Mouse (Mus musculus): Measurements from ENCODE around the gene Tex2. TPM values are rescaled to one million over a fixed set of nuclear protein-coding genes. Genes with fewer than 3 reads are reported as not detected.
A peak's percentile ranks its signal among the peaks of the same experiment; 100 is the strongest.

The Tex2 gene
- polyA plus RNA-seq, 1 experiment from 2014 or later: 12.0 TPM

DNA sequence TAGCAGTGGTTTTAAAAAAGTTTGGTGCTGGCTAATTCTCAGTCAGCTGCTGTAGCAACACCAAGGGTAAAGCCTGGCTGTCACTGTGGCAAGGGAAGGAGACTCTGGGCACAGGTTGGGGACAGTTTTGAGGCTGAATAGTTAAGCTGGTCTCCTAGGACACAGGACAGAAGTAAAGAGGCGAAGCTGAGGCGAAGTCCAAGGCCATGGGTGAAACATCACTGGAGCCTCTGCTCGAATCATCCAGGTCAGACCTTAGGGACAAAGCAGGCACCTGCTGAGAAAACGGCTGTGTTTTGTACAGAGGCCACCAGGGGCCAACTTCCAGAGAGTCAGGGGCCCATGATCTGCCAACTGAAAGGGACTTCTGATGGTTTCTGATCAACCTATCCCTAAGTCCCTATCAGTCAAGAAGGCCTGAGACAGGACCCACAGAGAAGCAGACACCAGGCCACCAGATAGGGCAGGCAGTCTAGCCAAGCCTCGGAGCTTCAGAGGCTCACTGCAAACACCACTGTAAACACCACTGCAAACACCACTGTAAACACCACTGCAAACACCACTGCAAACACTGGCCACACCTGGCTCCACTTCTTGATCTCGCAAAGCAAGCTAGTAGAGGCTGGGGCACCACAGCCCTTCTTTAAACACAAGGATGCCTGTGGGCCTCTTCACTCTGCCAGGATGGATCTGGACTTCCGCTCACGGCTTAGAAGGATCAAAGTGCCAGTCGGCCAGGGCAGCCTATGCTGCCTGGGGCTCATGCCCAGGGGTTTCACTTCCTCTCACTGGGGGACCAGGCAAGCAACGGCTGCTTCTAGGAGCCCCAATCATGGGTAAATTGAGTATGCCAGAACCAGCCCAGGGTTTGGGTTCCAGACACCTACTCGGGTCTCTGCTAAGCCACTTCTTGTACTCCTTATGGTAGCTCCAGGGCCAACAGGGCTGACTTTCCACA is 41.9 kb downstream of the Tex2 start:
- no peaks in the 10 kb centered on the region for H3K9me3 ChIP-seq (ENCODE audit: control insufficient read depth, low read length)
- H3K36me3 ChIP-seq (ENCODE audit: control insufficient read depth, insufficient read depth, low read length): peaks cover 21% of the 10 kb centered on the region
- no peak overlapping the region for H3K9ac ChIP-seq (ENCODE audit: low read depth, low read length)
- H3K4me3 ChIP-seq (ENCODE audit: low read depth, low read length): no peak overlapping the region
- peaks cover 18% of the 10 kb centered on the region for H3K4me1 ChIP-seq (ENCODE audit: control insufficient read depth, insufficient read depth, low read length)
- 73% methylated on average over 11 of the region's 11 CpGs for WGBS
- H3K27me3 ChIP-seq (replicated peaks; ENCODE audit: control insufficient read depth, insufficient read depth, low read length): no peaks in the 10 kb centered on the region
- ATAC-seq (ENCODE audit: low read depth): 0 out of 2 replicates have a peak, but pooled peaks have one; percentile 18
- no peak overlapping the region for H3K4me2 ChIP-seq (ENCODE audit: low read depth, low read length)
- no peak for DNase-seq (ENCODE audit: low spot score)
- H3K27ac ChIP-seq (replicated peaks; ENCODE audit: low read depth, low read length): no peak overlapping the region; the same call in 1 of the 2 replicates

DNA sequence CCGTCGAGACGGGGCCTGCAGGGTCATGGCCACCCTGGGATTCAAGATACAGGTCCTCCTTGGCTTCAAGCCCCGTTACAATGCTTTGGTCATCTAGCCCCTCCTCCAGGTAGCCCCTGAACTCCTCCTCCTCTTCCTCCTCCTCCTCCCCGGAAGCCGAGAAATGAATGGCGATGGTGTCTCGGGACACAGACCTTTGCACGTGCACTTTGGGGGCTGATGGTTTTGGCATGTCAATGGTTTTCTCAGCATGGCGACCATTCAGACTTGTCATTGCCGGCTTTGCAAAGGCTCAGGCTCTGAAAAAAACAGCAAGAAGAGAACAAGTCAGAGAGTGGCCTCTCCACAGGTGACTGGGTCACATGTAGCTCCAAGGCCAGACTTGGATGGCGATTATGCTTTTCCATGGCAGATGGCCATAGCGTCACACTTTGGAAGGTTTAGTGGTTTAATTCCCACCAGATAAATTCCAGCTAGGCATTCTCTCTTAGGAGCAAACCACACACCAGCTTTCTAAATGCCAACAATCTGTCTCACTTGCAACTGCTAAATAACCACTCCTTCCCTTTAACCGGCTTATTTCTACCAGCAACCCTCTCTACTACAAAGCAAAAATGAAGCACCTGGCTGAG is 44.8 kb downstream of the Tex2 start:
- H3K27ac ChIP-seq (replicated peaks; ENCODE audit: low read depth, low read length): no peak overlapping the region
- no peaks in the 10 kb centered on the region for H3K27me3 ChIP-seq (replicated peaks; ENCODE audit: control insufficient read depth, insufficient read depth, low read length)
- peaks cover 26% of the 10 kb centered on the region for H3K36me3 ChIP-seq (ENCODE audit: control insufficient read depth, insufficient read depth, low read length)
- no peak overlapping the region for H3K4me2 ChIP-seq (ENCODE audit: low read depth, low read length)
- DNase-seq (ENCODE audit: low spot score) (no peak), ATAC-seq (ENCODE audit: low read depth) (no peak)
- no peak overlapping the region for H3K9ac ChIP-seq (ENCODE audit: low read depth, low read length)
- peaks cover 18% of the 10 kb centered on the region for H3K4me1 ChIP-seq (ENCODE audit: control insufficient read depth, insufficient read depth, low read length)
- H3K9me3 ChIP-seq (ENCODE audit: control insufficient read depth, low read length): no peaks in the 10 kb centered on the region
- WGBS: 83% methylated on average over 14 of the region's 14 CpGs
- H3K4me3 ChIP-seq (ENCODE audit: low read depth, low read length): no peak overlapping the region

DNA sequence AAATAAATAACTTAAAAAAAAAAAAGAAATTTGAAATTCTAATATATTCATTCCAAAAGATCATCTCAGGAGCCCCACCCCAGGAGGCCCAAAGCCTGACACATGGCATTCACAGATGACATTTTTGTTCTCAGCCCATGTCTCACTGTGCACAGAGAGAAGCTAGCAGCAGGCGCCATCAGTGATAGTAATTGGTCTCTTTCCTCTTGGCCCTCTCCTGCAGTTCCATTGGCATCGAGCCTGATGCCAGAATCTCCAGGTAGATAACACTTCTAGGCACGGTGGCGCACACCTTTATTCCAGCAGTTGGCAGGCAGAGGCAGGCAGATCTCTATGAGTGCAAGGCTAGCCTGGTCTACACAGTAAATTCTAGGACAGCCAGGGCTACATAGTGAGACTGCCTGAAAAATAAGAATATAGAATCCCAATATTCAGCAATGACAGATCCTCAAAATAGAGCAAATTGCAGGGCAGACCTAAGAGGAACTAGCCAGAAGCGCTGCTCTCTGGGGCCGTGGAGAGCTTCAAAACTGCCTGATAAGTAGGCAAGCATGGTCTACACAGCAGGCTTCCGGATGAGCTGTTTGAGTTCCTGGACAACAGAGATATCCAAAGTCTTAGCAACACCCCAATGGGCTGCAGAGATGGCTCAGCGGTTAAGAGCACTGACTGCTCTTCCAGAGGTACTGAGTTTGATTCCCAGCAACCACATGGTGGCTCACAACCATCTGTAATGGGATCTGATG is 47.0 kb downstream of the Tex2 start:
- H3K4me1 ChIP-seq (ENCODE audit: control insufficient read depth, insufficient read depth, low read length): no peaks in the 10 kb centered on the region; the same call in 1 of the 2 replicates
- H3K4me2 ChIP-seq (ENCODE audit: low read depth, low read length): no peak overlapping the region
- no peak overlapping the region for H3K4me3 ChIP-seq (ENCODE audit: low read depth, low read length)
- no peaks in the 10 kb centered on the region for H3K27me3 ChIP-seq (replicated peaks; ENCODE audit: control insufficient read depth, insufficient read depth, low read length)
- 93% methylated on average over 8 of the region's 8 CpGs for WGBS
- H3K36me3 ChIP-seq (ENCODE audit: control insufficient read depth, insufficient read depth, low read length): peaks cover 26% of the 10 kb centered on the region
- DNase-seq (ENCODE audit: low spot score) (no peak), ATAC-seq (ENCODE audit: low read depth) (no peak)
- H3K27ac ChIP-seq (replicated peaks; ENCODE audit: low read depth, low read length): no peak overlapping the region
- H3K9me3 ChIP-seq (ENCODE audit: control insufficient read depth, low read length): no peaks in the 10 kb centered on the region
- H3K9ac ChIP-seq (ENCODE audit: low read depth, low read length): no peak overlapping the region

DNA sequence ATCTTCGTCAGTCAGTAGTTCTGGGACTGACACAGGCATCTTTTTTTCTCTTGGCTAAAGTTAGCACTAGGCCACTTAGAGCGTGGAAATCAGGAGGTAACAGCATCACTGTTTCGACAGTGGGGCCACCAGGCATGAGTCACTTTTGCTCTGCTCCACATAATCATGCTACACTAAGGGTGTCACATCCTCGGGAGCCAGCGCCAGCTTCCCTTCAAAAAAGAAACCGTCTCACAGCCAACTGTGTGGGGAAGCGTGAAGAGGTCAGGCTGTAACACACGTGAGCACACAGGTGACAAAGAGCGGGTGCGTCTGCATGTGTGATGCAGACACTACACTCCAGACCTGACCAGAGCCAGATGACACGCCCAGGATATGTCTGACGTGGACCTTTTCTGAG is 49.0 kb downstream of the Tex2 start:
- DNase-seq (ENCODE audit: low spot score) (no peak), ATAC-seq (ENCODE audit: low read depth) (no peak)
- Histone ChIP-seq H3K9me3 (ENCODE audit: control insufficient read depth, low read length) (no peaks in the 10 kb centered on the region), H3K36me3 (ENCODE audit: control insufficient read depth, insufficient read depth, low read length) (peaks cover 26% of the 10 kb centered on the region), H3K4me2 (ENCODE audit: low read depth, low read length) (no peak overlapping the region), H3K27me3 (replicated peaks; ENCODE audit: control insufficient read depth, insufficient read depth, low read length) (no peaks in the 10 kb centered on the region), H3K9ac (ENCODE audit: low read depth, low read length) (no peak overlapping the region), H3K4me1 (ENCODE audit: control insufficient read depth, insufficient read depth, low read length) (no peaks in the 10 kb centered on the region; the same call in 1 of the 2 replicates), H3K4me3 (ENCODE audit: low read depth, low read length) (no peak overlapping the region), H3K27ac (replicated peaks; ENCODE audit: low read depth, low read length) (no peak overlapping the region)
- WGBS: 82% methylated on average over 12 of the region's 12 CpGs

DNA sequence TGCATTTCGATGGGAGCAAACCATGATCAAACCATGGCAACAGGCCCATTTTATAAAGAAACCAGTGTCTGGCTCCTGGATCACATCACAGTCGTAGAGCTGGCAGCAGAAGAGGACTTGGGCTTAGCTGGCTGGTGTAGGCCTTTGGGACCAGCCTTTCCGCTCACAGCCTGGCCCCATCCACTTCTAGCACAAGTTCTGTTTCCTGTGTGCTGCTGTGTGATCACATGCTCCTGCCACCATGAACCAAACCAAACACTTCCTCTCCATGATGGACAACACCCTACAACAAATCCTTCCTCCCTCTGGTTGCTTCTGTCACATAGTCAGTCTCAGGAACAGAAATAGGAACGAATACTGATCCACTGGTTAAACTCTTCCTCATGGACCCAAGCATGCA is 50.5 kb downstream of the Tex2 start:
- peaks cover 18% of the 10 kb centered on the region for H3K36me3 ChIP-seq (ENCODE audit: control insufficient read depth, insufficient read depth, low read length)
- H3K9ac ChIP-seq (ENCODE audit: low read depth, low read length): no peak overlapping the region
- H3K4me2 ChIP-seq (ENCODE audit: low read depth, low read length): no peak overlapping the region
- no peak overlapping the region for H3K27ac ChIP-seq (replicated peaks; ENCODE audit: low read depth, low read length)
- WGBS: 73% methylated on average over 4 of the region's 4 CpGs
- H3K4me3 ChIP-seq (ENCODE audit: low read depth, low read length): no peak overlapping the region
- H3K9me3 ChIP-seq (ENCODE audit: control insufficient read depth, low read length): no peaks in the 10 kb centered on the region
- H3K27me3 ChIP-seq (replicated peaks; ENCODE audit: control insufficient read depth, insufficient read depth, low read length): no peaks in the 10 kb centered on the region
- DNase-seq (ENCODE audit: low spot score) (no peak), ATAC-seq (ENCODE audit: low read depth) (no peak)
- no peaks in the 10 kb centered on the region for H3K4me1 ChIP-seq (ENCODE audit: control insufficient read depth, insufficient read depth, low read length)

DNA sequence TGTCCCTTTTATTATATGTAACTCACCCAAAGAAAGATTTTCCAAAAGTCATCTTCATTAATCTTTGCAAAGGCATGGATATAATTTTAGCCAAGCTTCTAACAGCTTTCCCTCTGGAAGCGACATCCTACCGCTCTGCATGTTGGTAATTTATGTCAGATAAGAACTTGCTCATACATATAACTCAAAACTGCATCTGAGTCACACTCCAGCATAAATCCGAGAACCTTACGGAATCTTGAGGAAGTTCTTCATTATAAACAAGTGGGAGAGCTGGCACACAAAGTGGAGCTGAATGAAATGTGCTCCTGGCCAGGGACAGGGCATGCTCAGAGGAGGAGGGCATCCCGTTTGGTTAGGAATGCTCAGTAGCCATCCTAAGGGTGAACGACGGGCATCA is 53.5 kb downstream of the Tex2 start:
- Histone ChIP-seq H3K9ac (ENCODE audit: low read depth, low read length) (no peak overlapping the region), H3K27ac (replicated peaks; ENCODE audit: low read depth, low read length) (no peak overlapping the region), H3K4me1 (ENCODE audit: control insufficient read depth, insufficient read depth, low read length) (peaks cover 13% of the 10 kb centered on the region; the same call in 1 of the 2 replicates), H3K27me3 (replicated peaks; ENCODE audit: control insufficient read depth, insufficient read depth, low read length) (no peaks in the 10 kb centered on the region), H3K4me3 (ENCODE audit: low read depth, low read length) (no peak overlapping the region), H3K36me3 (ENCODE audit: control insufficient read depth, insufficient read depth, low read length) (no peaks in the 10 kb centered on the region), H3K4me2 (ENCODE audit: low read depth, low read length) (no peak overlapping the region), H3K9me3 (ENCODE audit: control insufficient read depth, low read length) (no peaks in the 10 kb centered on the region)
- 83% methylated on average over 7 of the region's 7 CpGs for WGBS
- ATAC-seq (ENCODE audit: low read depth) (no peak), DNase-seq (ENCODE audit: low spot score) (no peak)

DNA sequence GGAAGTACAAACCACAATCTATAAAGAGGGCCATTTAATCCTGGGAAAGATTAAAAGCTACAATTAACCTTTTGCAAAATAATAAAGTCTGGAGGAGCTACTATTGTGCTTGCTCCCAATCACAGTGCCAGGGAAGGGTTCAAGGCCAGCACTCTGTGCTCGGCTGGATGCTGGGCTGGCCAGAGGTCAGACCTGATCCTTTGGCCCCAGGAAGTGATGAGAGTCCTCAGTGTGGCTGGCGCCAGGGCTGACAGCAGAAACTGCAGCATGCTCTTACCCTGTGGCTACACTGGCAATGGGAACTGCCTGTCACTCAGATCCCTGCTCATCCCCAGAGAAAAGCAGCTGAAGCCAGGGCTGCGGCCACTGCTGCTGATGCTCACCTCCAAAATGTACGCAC is 55.2 kb downstream of the Tex2 start:
- 43% methylated on average over 4 of the region's 4 CpGs for WGBS
- DNase-seq (ENCODE audit: low spot score) (no peak), ATAC-seq (ENCODE audit: low read depth) (no peak)
- no peaks in the 10 kb centered on the region for H3K36me3 ChIP-seq (ENCODE audit: control insufficient read depth, insufficient read depth, low read length)
- H3K27me3 ChIP-seq (replicated peaks; ENCODE audit: control insufficient read depth, insufficient read depth, low read length): no peaks in the 10 kb centered on the region
- H3K9me3 ChIP-seq (ENCODE audit: control insufficient read depth, low read length): no peaks in the 10 kb centered on the region
- no peak overlapping the region for H3K27ac ChIP-seq (replicated peaks; ENCODE audit: low read depth, low read length)
- H3K4me2 ChIP-seq (ENCODE audit: low read depth, low read length): no peak overlapping the region
- no peak overlapping the region for H3K9ac ChIP-seq (ENCODE audit: low read depth, low read length)
- no peak overlapping the region for H3K4me3 ChIP-seq (ENCODE audit: low read depth, low read length)
- H3K4me1 ChIP-seq (ENCODE audit: control insufficient read depth, insufficient read depth, low read length): peaks cover 14% of the 10 kb centered on the region; the same call in 1 of the 2 replicates

DNA sequence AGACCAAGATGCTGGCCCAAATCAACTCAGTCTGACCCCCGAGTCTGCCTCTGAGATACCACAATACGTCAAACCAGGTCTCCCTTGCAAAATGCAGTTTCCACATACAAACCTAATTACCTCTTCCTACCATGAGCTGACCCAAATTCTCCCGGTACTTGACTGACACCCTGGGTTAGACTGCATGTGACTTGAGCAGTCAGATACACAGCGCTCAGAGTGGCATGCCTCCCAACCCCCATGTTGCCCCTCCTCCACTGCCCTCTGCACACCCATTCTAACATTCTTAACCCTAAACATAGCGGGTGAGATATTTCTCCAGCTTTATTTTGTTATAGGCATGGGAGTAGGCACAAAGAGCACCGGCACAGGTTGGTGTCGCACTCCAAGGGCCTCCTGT is 55.8 kb downstream of the Tex2 start:
- no peak overlapping the region for H3K27ac ChIP-seq (replicated peaks; ENCODE audit: low read depth, low read length)
- ATAC-seq (ENCODE audit: low read depth) (no peak), DNase-seq (ENCODE audit: low spot score) (no peak)
- no peaks in the 10 kb centered on the region for H3K27me3 ChIP-seq (replicated peaks; ENCODE audit: control insufficient read depth, insufficient read depth, low read length)
- no peak overlapping the region for H3K4me3 ChIP-seq (ENCODE audit: low read depth, low read length)
- H3K36me3 ChIP-seq (ENCODE audit: control insufficient read depth, insufficient read depth, low read length): no peaks in the 10 kb centered on the region
- no peaks in the 10 kb centered on the region for H3K9me3 ChIP-seq (ENCODE audit: control insufficient read depth, low read length)
- peaks cover 14% of the 10 kb centered on the region; the same call in 1 of the 2 replicates for H3K4me1 ChIP-seq (ENCODE audit: control insufficient read depth, insufficient read depth, low read length)
- no peak overlapping the region for H3K4me2 ChIP-seq (ENCODE audit: low read depth, low read length)
- H3K9ac ChIP-seq (ENCODE audit: low read depth, low read length): no peak overlapping the region
- 54% methylated on average over 7 of the region's 7 CpGs for WGBS

Data from embryonic facial prominence, embryonic 14.5 days (tissue).